Mouse (Mus musculus): Measurements from ENCODE around the gene Vps37b. TPM values are rescaled to one million over a fixed set of nuclear protein-coding genes. Genes with fewer than 3 reads are reported as not detected.

Vps37b gene
- total RNA-seq, 2 experiments from 2014 or later: 61.4 to 64.1 TPM

DNA sequence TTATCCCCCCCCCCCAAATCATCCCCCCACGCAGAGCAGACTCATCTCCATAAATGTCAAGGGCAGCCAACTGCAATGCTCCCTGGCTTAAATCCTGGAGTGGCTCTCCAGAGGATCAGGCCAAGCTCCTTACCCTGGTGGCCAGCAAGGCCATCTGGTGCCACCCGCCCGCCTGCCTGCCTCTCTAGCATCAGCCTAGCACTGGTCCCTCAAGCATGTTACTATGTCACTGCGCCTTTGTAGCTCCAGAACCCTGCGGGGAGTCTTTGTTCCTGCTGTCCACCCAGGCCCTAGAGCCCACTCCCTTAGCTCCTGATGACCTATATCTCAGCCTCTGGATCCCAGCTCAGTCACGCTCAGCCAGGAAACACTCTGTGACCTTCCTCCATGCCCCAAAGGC, 7.4 kb downstream of the Vps37b start:
- DNase-seq (ENCODE audit: low spot score in 2 of 2): no peak

GRCm38 (mm10) chr5:124022365-124022764, 9.7 kb downstream of the Vps37b start:
- DNase-seq (ENCODE audit: low spot score in 2 of 2): no peak

- DNase-seq (ENCODE audit: low spot score in 2 of 2): no peak
These were observed 10.4 kb downstream of the Vps37b start for GRCm38 (mm10) chr5:124021701-124022100.

DNA sequence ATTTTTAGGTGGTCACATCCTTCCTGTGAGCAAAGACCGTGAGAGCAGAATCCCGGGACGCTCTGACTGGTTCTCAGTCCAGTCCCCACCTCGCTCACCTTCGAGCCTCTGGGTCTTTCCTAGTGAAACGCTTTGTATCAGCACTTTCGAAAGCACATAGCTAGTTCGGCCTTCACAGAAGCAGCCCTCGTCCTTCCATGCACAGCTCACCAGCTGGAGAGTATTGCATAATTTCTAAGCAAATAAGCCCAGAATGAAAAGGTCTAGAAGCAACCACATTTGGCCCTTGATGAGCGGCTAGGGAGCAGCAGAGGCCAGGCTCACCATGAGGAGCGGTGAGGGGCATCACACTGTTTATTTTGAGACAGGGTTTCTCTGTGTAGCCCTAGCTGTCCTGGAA, 10.9 kb downstream of the Vps37b start:
- no peak for DNase-seq (ENCODE audit: low spot score in 2 of 2)

GRCm38 (mm10) chr5:124019348-124020216, 12.5 kb downstream of the Vps37b start:
- no peak for DNase-seq (ENCODE audit: low spot score in 2 of 2)

- no peak for DNase-seq (ENCODE audit: low spot score in 2 of 2)
These were observed 13.4 kb downstream of the Vps37b start for GRCm38 (mm10) chr5:124018651-124019050.

GRCm38 (mm10) chr5:124017941-124018340, 14.1 kb downstream of the Vps37b start:
- no peak for DNase-seq (ENCODE audit: low spot score in 2 of 2)

- no peak for DNase-seq (ENCODE audit: low spot score in 2 of 2)
These were observed 15.7 kb downstream of the Vps37b start for GRCm38 (mm10) chr5:124016291-124016821.

GRCm38 (mm10) chr5:124015727-124016126, 16.3 kb downstream of the Vps37b start:
- DNase-seq (ENCODE audit: low spot score in 2 of 2): no peak

DNA sequence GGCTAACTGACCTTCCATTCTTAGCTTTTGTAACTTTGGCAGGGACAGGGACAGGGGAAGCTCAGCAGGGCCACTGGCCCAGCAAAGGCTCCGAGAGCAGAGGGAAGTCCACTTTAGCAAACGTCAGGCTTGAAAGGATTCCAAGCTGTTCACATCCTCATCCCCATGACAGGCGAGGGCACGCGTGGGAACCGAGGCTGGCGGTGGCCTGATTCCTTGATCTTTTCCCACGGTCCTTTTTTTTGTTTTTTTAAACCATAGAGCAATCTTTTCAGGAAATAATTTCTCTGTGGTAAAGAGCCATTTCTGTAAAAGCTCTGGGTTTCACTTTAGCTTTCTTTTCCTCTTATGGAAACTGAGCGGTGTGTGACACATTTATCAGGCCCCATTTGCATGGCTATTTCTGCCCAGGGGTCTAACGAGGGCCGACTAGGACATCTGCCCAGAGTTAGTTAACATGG, 17.2 kb downstream of the Vps37b start:
- no peak for DNase-seq (ENCODE audit: low spot score in 2 of 2)

GRCm38 (mm10) chr5:124014180-124014579, 17.9 kb downstream of the Vps37b start:
- no peak for DNase-seq (ENCODE audit: low spot score in 2 of 2)

DNA sequence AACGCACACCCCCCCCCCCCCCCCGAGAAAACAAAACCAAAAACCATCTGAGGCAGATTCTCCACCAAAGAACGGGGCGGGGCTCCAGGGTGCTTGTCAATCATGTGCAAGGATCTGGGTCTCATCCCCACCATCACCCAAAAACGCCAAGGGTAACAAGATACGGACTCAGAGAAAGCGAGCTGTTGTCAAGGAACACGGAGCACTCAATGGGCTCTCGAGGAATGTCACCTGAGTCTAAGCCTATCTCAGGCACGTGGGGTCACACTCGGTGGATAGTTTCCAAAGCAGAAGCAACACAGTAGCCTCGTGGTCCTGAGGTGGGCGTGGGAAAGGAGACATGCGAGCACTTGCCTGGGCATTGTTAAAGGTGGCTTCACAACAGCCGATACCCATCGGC, 18.3 kb downstream of the Vps37b start:
- DNase-seq (ENCODE audit: low spot score in 2 of 2): no peak

DNA sequence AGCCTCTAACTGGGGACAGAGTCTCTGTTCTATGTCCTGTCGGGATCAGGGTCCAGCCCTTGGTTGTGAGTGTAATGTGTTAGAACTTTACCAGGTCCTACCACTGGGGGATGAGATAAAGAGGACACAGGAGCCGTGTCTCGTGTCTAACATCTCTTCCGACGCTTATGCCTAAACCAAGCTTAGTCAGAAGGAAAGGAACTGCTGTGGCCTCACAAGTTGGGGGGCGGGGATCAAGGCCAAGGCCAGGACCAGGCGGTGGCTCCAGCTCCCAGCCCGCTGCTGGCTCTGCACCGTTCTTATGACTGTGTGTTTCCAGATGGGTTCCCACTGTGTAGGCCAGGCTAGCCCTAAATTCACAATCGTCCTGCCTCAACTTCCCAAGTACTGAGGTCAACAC, 19.2 kb downstream of the Vps37b start:
- DNase-seq (ENCODE audit: low spot score in 2 of 2): no peak

DNA sequence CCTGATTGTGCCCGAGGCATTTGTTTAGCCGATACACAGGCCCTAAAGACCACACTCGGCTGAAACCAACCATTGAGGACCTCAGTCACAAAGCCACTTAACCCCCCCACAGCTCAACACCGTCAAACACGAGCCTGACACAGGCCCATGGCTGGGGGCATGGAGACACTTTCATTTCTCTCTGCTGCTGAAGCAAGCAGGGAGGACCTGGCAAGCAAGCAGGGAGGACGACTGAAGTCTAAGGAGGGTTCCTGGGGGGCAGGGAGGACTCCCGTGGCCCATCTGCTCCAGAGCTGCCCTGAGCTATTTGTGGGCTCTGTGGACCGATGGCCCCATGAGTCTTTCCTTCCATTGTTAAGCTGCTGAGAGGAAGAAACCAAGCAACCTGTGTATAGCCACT, 20.1 kb downstream of the Vps37b start:
- DNase-seq (ENCODE audit: low spot score in 2 of 2): no peak

DNA sequence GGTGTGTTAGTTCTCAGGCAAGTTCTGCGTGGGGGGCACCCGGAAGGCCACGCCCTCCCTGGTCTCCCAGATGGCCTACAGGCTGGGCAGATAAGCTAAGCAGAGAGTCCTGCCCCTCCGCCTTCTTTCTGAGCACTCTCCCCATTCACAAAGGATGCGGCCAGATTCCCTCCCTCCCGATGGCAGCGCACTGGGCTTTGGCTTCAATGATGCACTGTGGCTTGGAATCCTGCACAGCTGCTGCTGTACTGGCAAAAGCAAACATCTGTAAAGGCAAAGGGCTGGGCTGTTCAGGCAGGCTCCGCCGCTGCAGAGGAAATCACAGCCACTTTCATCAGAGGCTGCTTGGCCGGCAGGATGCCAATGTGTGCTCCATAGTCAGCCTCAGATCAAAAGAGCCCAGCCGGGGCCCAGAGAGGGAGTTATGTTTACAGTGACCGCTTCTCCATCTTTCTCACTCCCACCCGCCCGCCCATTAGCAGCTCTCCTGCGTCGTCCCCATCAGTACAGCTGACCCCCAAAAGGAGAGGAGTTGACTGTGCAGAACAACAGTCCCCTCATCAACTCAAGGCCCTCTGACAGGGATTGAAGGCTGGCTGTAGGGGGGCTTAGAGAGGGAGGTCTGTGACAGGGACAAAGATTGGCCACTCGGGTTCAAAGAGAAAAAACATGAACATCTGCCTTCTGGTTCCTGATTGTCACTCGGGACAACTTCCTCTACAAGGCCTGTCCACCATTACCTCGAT, 21.0 kb downstream of the Vps37b start:
- DNase-seq (ENCODE audit: low spot score in 2 of 2): no peak

- no peak for DNase-seq (ENCODE audit: low spot score in 2 of 2)
These were observed 22.0 kb downstream of the Vps37b start for GRCm38 (mm10) chr5:124010077-124010476.

- peak; percentile 54 to 68 for DNase-seq (ENCODE audit: low spot score in 2 of 2)
These were observed 25.1 kb downstream of the Vps37b start for GRCm38 (mm10) chr5:124006891-124007491.

GRCm38 (mm10) chr5:124006082-124006873, 25.8 kb downstream of the Vps37b start:
- no peak for DNase-seq (ENCODE audit: low spot score in 2 of 2)

DNA sequence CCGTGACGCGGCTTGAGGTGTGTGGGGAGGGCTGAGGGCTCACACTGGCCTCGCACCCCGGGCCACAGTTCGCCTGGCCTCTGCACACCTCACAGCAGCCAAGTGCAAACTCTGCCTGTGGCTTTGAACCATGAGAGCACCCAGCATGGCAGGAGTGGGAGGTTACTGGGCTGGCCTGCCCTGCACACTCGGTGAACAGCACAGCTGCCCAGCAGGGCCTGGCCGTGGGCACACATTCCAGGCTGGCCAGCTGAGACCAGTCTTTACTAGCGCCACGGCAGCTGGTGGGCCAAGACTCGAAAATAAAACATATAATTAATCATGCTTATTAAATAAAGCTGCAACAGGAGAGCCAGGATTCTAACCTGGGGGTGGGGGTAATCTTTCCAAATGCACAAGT, 26.5 kb downstream of the Vps37b start:
- DNase-seq (ENCODE audit: low spot score in 2 of 2): no peak

- DNase-seq (ENCODE audit: low spot score in 2 of 2): no peak
These were observed 26.9 kb downstream of the Vps37b start for GRCm38 (mm10) chr5:124005151-124005500.
